29 mouse cellular contexts compared by ENCODE assay signal in the genomic region with DNA sequence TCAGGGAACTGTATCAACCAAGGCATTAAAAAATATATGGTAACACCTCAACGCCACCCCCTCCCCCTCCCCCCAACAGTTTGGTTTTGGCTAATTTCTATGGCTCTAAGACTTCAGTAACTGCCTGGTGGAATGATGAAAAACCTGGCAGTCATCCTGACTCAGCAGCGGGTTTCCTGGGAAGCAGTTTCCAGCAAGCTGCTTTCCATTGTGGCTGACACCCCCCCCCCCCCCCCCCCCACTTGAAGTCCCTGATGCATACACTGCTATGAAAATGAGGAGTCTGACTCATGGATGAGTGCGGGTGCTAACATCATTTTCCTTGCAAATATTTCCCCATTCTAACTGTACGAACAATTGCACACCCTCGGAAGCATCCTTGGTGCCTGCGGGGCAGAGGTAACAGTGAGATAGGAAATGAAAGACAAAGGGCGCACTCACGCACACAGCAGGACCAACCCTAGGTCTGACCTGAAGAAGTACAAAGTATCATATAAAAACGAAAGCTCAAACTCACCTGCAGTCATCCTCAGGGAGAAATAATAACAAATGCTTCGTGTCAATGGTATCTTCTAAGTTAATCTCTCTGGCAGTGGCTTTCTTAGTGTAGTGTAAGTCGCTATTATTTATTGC.
DNase-seq lines count a peak whose midpoint lies in the region; ATAC-seq and TF ChIP-seq lines count a peak whose summit lies in the region.
"Had no signal": no experiment of that assay in that cellular context is flagged by ENCODE, and none has a peak within 500 bp of the region (broad histone marks: within the 10 kb centered on the region; RNA-seq: fewer than 3 reads in every experiment).

No protein-coding gene starts in this region.

- no peak for DNase-seq in frontal cortex, postnatal 10 days (ENCODE audit: low spot score in 2 of 2)
- peak; percentile 16 for DNase-seq in right cerebral cortex, adult 18-20 months
- DNase-seq in right cerebral cortex, postnatal 25 days, result no peak
- peak; percentile 57 for DNase-seq in NIH3T3 (ENCODE audit: low read depth)
- DNase-seq in telencephalon, adult 2 months (ENCODE audit: low read depth, low spot score), result peak; percentile 6
- no peak for DNase-seq in left cerebral cortex, adult 2 months (ENCODE audit: extremely low spot score in 1 of 2, low spot score in 2 of 2)
- DNase-seq: adrenal gland, postnatal 14 days; cerebellum, adult 18-20 months; cerebellum, postnatal 36 days; gastrocnemius, adult 2 months; gastrocnemius, postnatal 36 days; heart, postnatal 14 days; kidney, adult 18-20 months; kidney, postnatal 25 days; left cerebral cortex, postnatal 4 days; liver, postnatal 0 days; lung, postnatal 4 days; right cerebral cortex, postnatal 14 days; thymus, adult 2 months; thymus, postnatal 4 days had no signal

- ATAC-seq in frontal cortex, adult (ENCODE audit: low TSS enrichment), result peak; percentile 55; the same call in 1 of the 2 replicates
- no peak for ATAC-seq in megakaryocyte progenitor cell, adult 5-6 weeks (replicated peaks; ENCODE audit: poor library complexity)
- ATAC-seq: CD4-positive, CD25-positive, alpha-beta regulatory T cell, adult 4 months; forebrain, embryonic 14.5 days; hindbrain, embryonic 16.5 days; liver, embryonic 12.5 days; liver, postnatal 0 days; midbrain, embryonic 13.5 days had no signal

- H3K4me3 ChIP-seq in left cerebral cortex, adult 2 months, result no peak overlapping the region
- H3K4me3 ChIP-seq: gastrocnemius, adult 2 months; hindbrain, embryonic 10.5 days; kidney, embryonic 15.5 days; liver, embryonic 12.5 days; midbrain, embryonic 13.5 days had no signal

- no peak for TF ChIP-seq CTCF in left cerebral cortex, adult 2 months (IDR thresholded peaks at IDR 0.05)

- no peak overlapping the region for H3K27ac ChIP-seq in left cerebral cortex, adult 2 months
- H3K27ac ChIP-seq: gastrocnemius, adult 2 months; hindbrain, embryonic 10.5 days; kidney, embryonic 15.5 days; liver, embryonic 12.5 days; midbrain, embryonic 13.5 days had no signal

- intact Hi-C loops in left cerebral cortex, adult 2 months (cut with DNase I), result no loop called here

Comparison
In these comparisons a context has a peak if more than half of its experiments do, and no peak if none do; other contexts are left out.
1. DNase-seq: peak in right cerebral cortex, adult 18-20 months (single experiment), NIH3T3 (single experiment) and telencephalon, adult 2 months (single experiment); none in frontal cortex, postnatal 10 days (0 of 2), right cerebral cortex, postnatal 25 days (single experiment) and left cerebral cortex, adult 2 months (0 of 2).